Mouse (Mus musculus): ENCODE results near the gene Rpn2.

Gene Rpn2

DNA sequence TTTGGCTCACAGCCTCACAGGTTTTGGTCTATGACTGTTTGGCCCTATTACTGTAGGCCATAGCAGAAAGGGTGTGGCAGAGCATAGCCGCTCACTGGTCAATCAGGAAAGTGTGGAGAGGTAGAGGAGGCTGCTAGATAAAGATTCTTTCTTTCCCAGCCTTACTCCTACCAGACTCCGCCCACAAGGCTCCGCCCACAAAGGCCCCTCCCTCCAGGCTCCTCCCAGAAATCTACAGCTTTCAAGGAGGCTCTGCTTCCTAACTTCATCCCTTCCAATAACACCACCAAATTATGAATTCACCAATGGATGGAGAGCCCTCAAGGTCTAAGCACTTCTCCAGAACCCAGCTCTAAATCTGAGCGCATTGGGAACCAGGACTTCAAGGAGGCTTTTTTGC lies 74.4 kb downstream of the Rpn2 start:
- DNase-seq (ENCODE audit: low spot score): no peak

DNA sequence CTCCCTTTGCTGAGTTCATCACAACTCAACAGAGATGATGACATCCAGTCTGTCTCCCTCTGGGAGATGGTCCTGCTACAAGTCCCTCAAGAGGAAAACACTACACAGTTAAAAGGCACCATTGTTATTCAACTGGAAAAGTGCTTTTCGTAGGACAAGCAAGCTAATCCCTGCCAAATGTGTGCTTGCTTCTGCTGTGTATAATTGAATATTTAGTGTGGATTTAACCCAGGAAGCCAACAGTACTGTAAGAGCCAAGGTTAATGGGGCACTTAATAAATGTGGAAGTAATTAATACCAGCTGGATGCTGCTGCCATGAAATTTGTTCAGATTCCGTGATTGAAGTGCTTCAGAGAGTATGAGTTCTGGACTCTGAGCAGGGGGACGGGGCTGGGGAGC lies 75.3 kb downstream of the Rpn2 start:
- DNase-seq (ENCODE audit: low spot score): no peak

DNA sequence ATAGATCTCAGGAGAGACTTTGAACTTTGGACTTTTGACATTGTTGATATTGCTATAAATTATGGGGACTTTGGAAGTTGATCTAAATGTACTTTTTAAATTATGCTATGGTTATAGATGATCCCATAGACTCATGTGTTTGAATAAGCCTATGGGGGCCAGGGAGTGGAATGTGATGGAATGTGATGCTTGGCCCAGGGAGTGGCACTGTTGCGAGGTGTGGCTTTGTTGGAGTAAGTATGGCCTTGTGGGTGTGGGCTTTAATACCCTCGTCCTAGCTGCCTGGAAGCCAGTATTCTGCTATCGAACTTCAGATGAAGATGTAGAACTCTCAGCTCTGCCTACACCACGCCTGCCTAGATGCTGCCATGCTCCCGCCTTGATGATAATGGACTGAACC lies 81.2 kb downstream of the Rpn2 start:
- no peak for DNase-seq (ENCODE audit: low spot score)

DNA sequence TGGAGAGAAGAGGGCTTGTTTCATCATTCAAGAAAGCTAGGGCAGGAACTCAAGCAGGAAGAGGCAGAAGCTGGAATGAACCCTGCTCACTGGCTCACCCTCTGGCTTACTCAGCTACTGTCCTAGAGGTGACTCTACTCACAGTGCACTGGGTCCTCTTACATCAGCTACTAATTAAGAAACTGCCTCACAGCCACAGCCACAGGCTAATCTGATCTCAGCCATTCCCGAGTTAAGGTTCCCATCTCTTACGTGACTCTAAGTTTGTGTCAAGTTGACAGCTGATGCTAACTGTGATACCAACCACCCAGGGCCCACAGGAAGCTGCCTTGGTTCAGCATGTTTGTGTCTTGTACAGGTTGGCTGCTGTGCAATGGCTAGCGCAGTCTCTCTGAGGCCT lies 84.2 kb downstream of the Rpn2 start:
- no peak for DNase-seq (ENCODE audit: low spot score)

DNA sequence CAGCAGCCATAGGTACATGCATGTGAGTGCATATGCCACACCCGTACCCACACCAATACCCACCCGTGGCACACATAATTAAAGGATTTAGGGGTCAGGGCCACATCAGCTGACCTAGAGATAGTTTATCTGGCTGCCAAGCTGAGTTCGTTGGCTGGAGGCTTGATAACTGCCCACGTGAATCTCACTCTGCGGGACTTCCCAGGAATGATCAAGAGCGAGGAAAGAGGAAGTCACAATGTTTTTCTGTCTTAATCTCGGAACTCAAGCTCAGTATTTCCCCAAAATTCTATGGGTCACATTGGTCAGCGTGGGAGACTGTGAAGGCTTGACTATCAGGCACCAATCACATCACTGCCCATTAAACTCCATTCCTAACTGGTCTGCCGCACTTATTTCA lies 87.9 kb downstream of the Rpn2 start:
- DNase-seq (ENCODE audit: low spot score): peak; percentile 31

DNA sequence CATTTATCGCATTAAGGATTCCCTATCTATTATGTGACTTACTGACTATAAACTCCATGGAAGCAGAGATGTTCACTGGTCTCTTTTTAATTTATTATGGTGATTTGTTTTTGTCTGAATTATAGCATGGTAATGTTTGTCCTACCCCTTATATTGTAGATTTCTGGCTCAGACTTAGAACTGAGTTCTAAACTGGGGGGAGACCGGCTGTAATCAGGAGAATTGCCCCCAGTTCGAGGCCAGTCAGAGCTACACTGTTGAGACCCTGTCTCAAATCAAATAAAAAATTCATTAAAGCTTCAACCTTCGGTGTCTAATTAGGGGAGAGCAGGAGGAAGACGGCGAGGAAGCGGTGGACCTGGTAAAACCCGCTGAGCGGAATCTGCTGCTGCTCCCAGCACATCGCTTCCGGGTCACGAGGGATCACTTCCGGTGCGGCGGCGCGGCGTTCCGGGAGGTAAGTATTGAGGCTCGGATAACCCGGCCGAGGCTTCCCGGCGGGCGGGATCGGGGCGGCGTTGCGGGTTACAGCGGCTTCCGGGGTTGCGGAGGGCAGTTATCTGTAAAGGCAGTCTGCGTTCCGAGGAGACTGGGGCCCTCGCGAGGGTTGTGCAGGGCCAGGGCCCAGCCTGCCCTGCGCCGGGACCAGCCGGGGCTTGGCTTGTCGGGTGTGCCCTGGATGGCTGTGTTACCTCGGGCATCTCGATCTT lies 88.5 kb downstream of the Rpn2 start, which contains the start of gene Manbal:
Gene Manbal, plus strand, starts transcription at position 411 of the 710 bp plus-strand sequence.
- peak; percentile 95 for DNase-seq (ENCODE audit: low spot score)

DNA sequence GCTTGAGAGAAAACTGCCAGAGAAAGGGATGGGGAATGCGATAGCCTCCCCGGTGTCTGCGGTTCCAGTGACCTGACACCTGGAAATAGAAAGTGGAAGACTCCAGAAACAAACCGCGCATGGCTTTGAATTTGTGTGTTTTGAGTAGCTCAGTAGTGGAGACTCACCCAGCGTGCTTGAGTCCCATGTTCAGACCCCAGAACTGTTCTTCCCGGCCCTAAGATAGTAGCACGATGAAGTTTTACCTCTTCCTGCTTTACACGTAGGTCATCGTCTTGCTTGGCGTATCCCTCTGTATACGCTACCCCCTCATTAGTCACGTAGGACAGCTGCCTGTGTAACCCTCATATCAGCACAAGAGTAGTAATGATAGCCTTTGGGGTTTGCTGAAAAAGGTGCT lies 89.2 kb downstream of the Rpn2 start:
- no peak for DNase-seq (ENCODE audit: low spot score)

DNA sequence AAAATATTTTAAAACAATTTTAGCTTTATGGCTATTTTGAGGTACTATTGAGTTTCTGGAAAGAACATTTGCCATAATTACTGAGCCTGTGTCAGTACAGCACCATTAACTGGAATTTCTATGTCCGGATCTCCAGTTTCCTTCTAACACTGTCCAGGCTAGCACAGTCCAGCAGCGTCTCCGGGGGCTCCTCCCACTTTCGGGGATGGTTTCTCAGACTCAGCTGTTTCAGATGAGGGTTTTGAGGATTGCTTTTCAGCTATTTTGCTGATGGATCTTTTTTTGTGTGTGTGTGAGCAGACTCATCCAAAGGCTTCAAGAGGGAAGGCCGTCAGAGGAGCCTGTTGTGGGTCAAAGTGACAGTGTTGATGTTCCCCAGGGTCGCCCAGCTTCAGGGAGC lies 92.9 kb downstream of the Rpn2 start:
- DNase-seq (ENCODE audit: low spot score): no peak

DNA sequence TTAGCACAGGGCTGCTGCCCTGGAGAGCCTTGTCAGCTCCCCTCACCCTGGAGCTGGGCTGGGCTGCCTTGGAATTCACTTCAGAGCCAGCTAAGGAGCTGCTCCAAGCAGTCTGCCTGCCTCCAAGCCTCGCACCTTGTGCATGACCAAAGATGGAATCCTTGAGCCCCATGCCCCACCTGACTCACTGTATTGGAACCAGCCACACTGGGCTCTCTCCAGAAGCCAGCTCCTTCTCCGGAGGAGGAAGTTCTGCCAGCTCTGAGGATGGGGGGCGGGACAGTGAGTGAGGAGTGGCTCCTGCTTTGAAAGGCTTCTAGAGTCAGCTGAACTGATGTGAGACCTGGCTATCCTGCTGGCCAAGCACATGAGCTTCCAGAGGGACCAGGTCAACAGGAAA lies 94.9 kb downstream of the Rpn2 start:
- DNase-seq (ENCODE audit: low spot score): peak; percentile 75

DNA sequence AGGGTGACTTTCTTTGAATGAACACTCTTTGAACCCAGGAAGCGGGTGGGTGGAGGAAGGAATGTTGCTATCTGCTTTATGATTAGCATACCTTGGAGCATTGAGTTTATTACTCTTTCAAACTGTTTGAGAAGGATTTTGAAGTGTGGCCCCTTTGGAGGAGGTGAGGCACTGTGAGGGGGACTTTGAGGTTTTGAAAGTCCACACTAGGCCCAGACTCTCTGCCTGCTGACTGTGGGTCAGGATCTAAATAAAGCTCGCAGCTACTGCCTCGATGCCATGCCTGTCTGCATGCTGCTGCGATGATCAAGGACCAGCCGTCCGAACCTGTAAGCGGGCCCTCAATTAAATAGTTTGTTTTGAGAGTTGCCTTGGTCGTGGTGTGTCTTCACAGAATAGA lies 96.2 kb downstream of the Rpn2 start:
- no peak for DNase-seq (ENCODE audit: low spot score)
